Mouse (Mus musculus) E14TG2a.4 (cell line): ENCODE data around the gene D17Wsu92e.

Source experiments
- H3K27me3 ChIP-seq: 2 replicates; pipeline ENCODE4 v1.6.1; 2014; ENCODE audit warnings: low read length, control low read depth; ENCODE audit not compliant: insufficient read depth
- H3K36me3 ChIP-seq: 2 replicates; pipeline ENCODE4 v1.6.1; 2014; ENCODE audit warnings: low read length, control low read depth; ENCODE audit not compliant: insufficient read depth
- H3K4me1 ChIP-seq: replicated peaks from 2 replicates; pipeline ENCODE4 v1.6.1; 2014; ENCODE audit warnings: low read depth, low read length, control low read depth
- H3K4me3 ChIP-seq: replicated peaks from 2 replicates; pipeline ENCODE4 v1.5.1; 2014; ENCODE audit warnings: mild to moderate bottlenecking, low read length
- H3K9me3 ChIP-seq: 2 replicates; pipeline ENCODE4 v1.6.1; 2014; ENCODE audit warnings: low read length, control low read depth
- CTCF ChIP-seq: conservative IDR thresholded peaks from 2 replicates; pipeline ENCODE4 v1.5.1; 2014; ENCODE audit warnings: low read length
- NANOG ChIP-seq: IDR thresholded peaks from 2 replicates; pipeline ENCODE4 v1.6.1; 2014; ENCODE audit warnings: borderline replicate concordance, low read length, mixed read lengths
- POU5F1 ChIP-seq: IDR thresholded peaks from 2 replicates; pipeline ENCODE4 v1.6.1; 2014; ENCODE audit warnings: low read length, borderline replicate concordance

Gene D17Wsu92e

DNA sequence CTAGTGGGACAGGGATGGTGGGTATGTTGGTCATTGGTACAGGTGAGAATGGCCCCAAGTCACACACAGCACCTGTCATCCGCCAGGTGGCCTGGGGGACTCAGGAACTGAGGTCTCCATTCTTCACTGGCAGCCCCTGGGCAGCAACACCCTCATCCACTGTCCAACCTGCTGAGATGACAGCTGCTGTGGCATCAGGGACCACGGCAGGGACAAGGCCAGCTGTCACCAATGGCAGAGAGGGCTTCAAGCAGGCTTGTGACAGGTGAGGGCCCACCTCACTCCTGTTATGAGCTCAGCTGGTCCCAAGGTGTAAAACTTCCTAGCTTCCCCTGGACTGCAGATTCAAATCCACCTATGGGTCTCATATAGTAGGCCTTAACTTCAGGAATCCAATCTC is 72.3 kb downstream of the D17Wsu92e start:
- H3K9me3 ChIP-seq: no peaks in the 10 kb centered on the region
- peaks cover 62% of the 10 kb centered on the region for H3K36me3 ChIP-seq
- no peak overlapping the region for H3K4me3 ChIP-seq
- peaks cover 46% of the 10 kb centered on the region for H3K4me1 ChIP-seq
- TF ChIP-seq NANOG (no peak), POU5F1 (no peak), CTCF (no peak)
- H3K27me3 ChIP-seq: no peaks in the 10 kb centered on the region

DNA sequence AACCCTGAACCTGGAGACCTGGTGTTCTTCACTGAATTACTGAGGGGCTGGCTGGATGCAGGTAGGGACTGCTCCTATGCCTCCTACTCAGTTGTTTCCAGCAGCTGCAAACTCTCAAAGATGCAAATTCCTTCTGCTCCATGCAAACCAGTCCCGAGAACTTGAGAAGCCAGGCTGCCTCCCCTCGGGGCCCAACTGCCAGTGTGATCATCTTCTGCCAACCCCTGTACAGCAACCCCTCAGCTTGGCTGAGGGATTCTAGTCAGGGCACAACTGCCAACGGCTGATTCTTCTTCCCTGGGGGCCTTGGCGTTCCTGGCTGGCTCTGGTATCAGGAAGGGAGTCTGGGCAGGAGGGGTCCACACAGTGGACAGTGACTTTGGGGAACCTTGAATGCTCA is 74.0 kb downstream of the D17Wsu92e start:
- no peak for TF ChIP-seq NANOG
- no peak for TF ChIP-seq CTCF
- no peak for TF ChIP-seq POU5F1
- Histone ChIP-seq H3K36me3 (peaks cover 45% of the 10 kb centered on the region), H3K9me3 (no peaks in the 10 kb centered on the region), H3K27me3 (no peaks in the 10 kb centered on the region), H3K4me1 (peaks cover 43% of the 10 kb centered on the region), H3K4me3 (no peak overlapping the region)

DNA sequence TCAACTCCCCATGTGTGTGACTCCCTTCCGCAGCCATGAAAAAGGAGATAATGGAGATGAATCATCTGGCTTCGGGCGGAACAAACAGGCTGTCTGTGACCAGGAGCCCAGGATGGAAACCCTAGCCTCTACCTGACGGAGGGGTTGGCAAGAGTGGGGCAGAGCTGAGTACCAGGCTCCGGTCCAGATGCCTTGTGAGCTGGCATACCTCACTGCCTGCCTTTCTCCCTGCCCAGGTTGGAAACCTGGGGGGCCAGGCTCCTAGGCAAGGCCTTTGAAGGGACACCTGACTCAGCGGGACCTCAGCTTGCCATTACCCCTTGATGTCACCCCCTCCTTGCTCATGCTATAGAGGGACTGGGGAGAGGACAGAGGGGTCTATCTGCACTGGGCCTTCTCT is 79.5 kb downstream of the D17Wsu92e start:
- 0 out of 2 replicates have a peak, but pooled peaks cover 4% of the 10 kb centered on the region for H3K36me3 ChIP-seq
- H3K9me3 ChIP-seq: no peaks in the 10 kb centered on the region
- H3K4me1 ChIP-seq: peaks cover 54% of the 10 kb centered on the region
- no peak for TF ChIP-seq CTCF
- no peak for TF ChIP-seq NANOG
- TF ChIP-seq POU5F1: no peak
- no peaks in the 10 kb centered on the region for H3K27me3 ChIP-seq
- H3K4me3 ChIP-seq: no peak overlapping the region

DNA sequence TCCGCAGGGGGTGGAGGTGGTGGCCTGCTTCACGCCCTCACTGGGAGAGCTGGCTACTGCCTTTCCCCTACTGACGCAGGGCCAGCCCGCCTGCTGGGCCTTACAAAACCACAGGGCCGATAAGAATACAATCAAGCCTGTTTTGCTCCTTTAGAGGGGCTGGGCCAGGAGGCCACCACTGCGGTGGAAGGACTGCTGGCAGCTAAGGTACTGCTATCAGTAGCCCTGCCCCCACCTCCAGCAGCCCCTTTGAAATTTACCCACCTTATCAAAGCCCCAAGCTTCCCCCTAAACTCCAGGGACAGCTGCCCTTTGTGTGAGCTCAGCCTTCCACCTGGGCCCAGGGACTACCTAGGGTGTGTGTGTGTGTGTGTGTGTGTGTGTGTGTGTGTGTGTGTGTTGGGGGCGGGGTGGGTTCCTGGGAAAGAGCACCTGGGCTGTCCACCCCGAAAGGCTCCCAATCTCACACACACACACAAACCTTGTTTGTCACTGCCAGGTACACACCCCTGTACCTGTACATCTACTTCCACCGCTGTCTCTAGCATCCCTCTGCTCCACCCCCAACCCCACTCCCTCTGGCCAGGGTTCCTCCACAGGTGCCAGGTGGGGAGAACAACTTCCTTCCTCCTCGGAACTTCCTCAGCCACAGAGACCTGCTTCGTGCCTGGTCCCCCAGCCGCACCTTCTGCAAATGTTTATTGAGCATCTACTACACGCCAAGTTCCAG is 85.9 kb downstream of the D17Wsu92e start:
- Histone ChIP-seq H3K27me3 (no peaks in the 10 kb centered on the region), H3K36me3 (no peaks in the 10 kb centered on the region), H3K4me1 (peaks cover 44% of the 10 kb centered on the region), H3K9me3 (no peaks in the 10 kb centered on the region), H3K4me3 (no peak overlapping the region)
- no peak for TF ChIP-seq NANOG
- no peak for TF ChIP-seq POU5F1
- no peak for TF ChIP-seq CTCF

DNA sequence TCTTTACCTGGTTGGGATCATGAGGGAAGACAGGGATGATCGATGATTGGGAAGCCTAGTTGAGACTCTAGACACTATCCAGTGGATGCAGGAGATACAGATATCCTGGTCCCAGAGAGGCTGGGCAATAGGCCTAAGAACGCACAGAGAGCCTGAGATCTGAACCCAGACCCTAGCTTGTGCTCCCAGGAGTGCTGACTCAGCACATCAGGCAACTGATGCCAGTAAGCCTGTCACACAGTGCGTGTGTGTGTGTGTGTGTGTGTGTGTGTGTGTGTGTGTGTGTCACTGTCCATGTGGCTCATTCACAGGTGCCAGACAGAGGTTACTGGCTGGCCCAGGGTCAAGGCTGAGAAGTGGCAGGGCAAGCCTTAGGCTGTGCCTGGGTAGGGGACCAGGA is 87.8 kb downstream of the D17Wsu92e start:
- no peak overlapping the region for H3K4me3 ChIP-seq
- H3K9me3 ChIP-seq: no peaks in the 10 kb centered on the region
- H3K4me1 ChIP-seq: peaks cover 33% of the 10 kb centered on the region
- no peak for TF ChIP-seq CTCF
- no peak for TF ChIP-seq NANOG
- no peak for TF ChIP-seq POU5F1
- 0 out of 2 replicates have a peak, but pooled peaks cover 4% of the 10 kb centered on the region for H3K27me3 ChIP-seq
- H3K36me3 ChIP-seq: no peaks in the 10 kb centered on the region

DNA sequence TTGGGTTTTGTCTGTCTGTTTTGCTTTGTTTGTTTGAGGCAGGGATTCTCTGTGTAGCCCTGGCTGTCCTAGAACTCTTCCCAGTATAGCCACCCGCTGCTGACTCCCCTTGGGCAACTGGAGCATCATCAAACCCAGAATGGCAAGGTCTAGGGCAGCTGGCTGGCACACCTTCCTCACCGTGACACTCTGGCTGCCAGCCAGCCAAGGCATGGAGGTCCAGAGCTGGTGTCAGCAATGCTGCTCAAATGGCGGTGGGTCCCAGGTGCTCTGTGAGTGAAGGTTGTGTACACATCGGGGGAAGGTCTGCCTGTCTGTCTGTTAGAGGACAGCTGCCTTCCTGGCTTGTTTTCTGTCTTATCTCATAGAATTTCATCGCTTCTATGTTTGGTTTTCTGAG is 88.3 kb downstream of the D17Wsu92e start:
- no peaks in the 10 kb centered on the region for H3K9me3 ChIP-seq
- H3K4me3 ChIP-seq: no peak overlapping the region
- TF ChIP-seq NANOG (no peak), CTCF (no peak), POU5F1 (no peak)
- H3K27me3 ChIP-seq: 0 out of 2 replicates have a peak, but pooled peaks cover 4% of the 10 kb centered on the region
- H3K36me3 ChIP-seq: no peaks in the 10 kb centered on the region
- H3K4me1 ChIP-seq: peaks cover 33% of the 10 kb centered on the region

DNA sequence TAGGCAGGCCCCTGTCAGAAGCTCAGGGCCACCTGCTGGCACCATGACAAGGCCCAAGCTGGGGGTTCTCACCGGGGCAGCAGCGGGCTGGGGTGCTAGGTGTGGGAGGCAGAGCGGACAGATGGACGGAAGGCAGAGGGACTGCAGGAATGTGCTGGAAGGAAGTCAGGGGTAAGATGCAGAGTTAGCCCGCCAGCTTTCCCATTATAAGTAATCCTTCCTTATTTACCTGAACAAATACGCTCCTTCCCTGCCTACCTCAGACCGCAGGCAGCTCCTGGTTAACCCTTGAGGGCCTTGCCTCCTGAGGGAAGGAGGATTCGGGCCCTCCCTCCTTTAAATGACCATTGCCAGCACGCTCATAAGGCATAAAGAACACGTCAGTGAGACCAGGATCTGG is 91.7 kb downstream of the D17Wsu92e start, which contains the start of gene Spdef:
Gene Spdef (minus strand): TSS at position 186 of the 400 bp plus-strand sequence.
- H3K36me3 ChIP-seq: no peaks in the 10 kb centered on the region
- peaks cover 37% of the 10 kb centered on the region for H3K4me1 ChIP-seq
- no peaks in the 10 kb centered on the region for H3K9me3 ChIP-seq
- TF ChIP-seq NANOG (no peak), CTCF (no peak)
- no peak within 1 kb of the TSS for H3K4me3 ChIP-seq
- H3K27me3 ChIP-seq: peaks cover 5% of the 10 kb centered on the region; the same call in 1 of the 2 replicates

DNA sequence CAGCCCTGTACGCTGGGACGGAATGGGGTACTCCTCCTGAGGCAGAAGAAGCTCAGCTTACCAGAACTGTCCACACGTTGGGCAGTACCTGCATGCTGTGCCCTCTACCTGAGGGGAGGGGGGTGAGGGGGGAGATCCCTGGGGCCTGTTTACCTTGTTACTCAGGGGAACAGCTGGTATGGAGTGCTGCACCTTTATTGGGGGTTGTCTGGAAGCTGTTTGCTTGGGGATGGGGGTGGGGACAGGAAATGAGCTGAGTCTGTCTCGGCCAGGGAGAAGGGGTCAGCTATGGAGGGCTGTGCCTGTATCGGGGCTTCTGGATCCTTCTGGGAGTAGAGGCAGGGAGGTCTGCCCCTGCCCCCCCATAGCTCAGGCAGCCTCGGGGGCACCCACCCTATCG is 93.9 kb downstream of the D17Wsu92e start:
- Histone ChIP-seq H3K27me3 (peaks cover 20% of the 10 kb centered on the region), H3K9me3 (no peaks in the 10 kb centered on the region), H3K4me1 (peaks cover 37% of the 10 kb centered on the region), H3K36me3 (no peaks in the 10 kb centered on the region), H3K4me3 (peak overlapping the region; percentile 37; the same call in 1 of the 2 replicates)
- no peak for TF ChIP-seq CTCF
- TF ChIP-seq NANOG: no peak
- no peak for TF ChIP-seq POU5F1
